Mouse (Mus musculus): ENCODE data around the gene Cask. TPM values are rescaled to one million over a fixed set of nuclear protein-coding genes. Genes with fewer than 3 reads are reported as not detected.

The Cask gene
- polyA plus RNA-seq, 1 experiment from 2014 or later = 22.8 TPM

DNA sequence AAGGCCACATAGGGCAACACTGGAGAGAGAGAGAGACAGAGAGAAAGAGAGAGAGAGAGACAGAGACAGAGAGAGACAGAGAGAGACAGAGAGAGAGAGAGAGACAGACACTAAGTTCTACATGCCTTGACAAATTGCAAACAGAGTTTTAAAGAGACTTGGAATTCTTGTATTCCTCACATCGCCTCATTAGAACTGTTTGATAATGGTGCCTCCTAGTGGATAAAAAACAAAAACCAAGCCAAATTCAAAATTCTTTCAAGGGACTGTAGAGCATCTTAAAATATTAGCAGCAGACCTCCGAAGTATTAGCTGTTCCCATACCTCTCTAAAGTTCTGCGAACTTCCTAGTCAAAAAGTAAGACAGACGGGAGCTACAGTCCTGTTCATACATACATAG is 159.3 kb downstream of the Cask start:
- Histone ChIP-seq H3K4me3 (ENCODE audit: low read length) (no peak overlapping the region), H3K4me2 (replicated peaks; ENCODE audit: low read depth, low read length) (no peak overlapping the region), H3K36me3 (ENCODE audit: control insufficient read depth, insufficient read depth, low read length) (no peaks in the 10 kb centered on the region), H3K4me1 (ENCODE audit: control insufficient read depth, insufficient read depth, low read length) (no peaks in the 10 kb centered on the region), H3K9me3 (ENCODE audit: control insufficient read depth, low read length) (no peaks in the 10 kb centered on the region), H3K27ac (ENCODE audit: low read depth, low read length) (no peak overlapping the region), H3K9ac (ENCODE audit: low read depth, low read length) (no peak overlapping the region), H3K27me3 (ENCODE audit: control insufficient read depth, insufficient read depth, low read length) (no peaks in the 10 kb centered on the region)
- 79% methylated on average over 4 of the region's 4 CpGs for WGBS
- no peak for ATAC-seq (ENCODE audit: low FRiP score, low TSS enrichment)

DNA sequence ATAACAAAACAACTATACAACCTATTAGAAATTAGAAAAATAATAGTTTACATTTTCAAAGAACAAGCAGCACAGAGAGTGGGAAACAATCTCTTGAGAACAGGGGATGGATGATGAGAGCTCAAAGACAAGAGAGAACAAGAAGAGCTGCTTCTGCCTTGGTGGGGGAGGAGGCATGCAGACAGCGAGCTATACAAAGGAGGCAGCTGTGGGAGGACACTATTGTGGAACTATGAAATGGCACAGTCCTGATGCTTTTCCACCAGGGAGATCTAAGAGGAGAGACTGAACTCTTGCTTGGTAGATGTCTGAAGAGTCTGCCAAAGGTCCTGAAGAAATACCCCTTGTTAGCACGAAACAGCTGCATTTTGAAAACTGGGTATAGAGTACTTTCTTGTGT is 162.8 kb downstream of the Cask start:
- ATAC-seq (ENCODE audit: low FRiP score, low TSS enrichment) = no peak
- Histone ChIP-seq H3K36me3 (ENCODE audit: control insufficient read depth, insufficient read depth, low read length) (no peaks in the 10 kb centered on the region), H3K27me3 (ENCODE audit: control insufficient read depth, insufficient read depth, low read length) (no peaks in the 10 kb centered on the region), H3K4me2 (replicated peaks; ENCODE audit: low read depth, low read length) (no peak overlapping the region), H3K4me1 (ENCODE audit: control insufficient read depth, insufficient read depth, low read length) (no peaks in the 10 kb centered on the region), H3K27ac (ENCODE audit: low read depth, low read length) (no peak overlapping the region), H3K4me3 (ENCODE audit: low read length) (no peak overlapping the region), H3K9ac (ENCODE audit: low read depth, low read length) (no peak overlapping the region), H3K9me3 (ENCODE audit: control insufficient read depth, low read length) (no peaks in the 10 kb centered on the region)
- 76% methylated on average over 2 of the region's 2 CpGs for WGBS

DNA sequence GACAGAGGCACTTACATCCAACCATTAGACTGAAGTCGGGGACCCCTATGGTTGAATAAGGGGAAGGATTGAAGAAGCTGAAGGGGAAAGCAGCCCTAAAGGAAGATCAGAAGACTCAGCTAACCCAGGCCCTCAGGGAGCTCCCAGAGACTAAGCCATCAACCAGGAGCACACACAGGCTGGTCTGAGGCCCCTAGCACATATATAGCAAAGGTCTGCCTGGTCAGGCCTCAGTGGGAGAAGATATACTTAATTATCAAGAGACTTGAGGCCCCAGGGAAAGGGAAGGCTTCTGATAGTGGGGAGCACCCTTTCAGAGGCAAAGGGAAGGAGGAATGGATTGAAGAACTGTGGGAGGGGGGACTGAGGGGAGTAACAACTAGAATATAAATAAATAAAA is 164.6 kb downstream of the Cask start:
- WGBS = 85% methylated on average over 1 of the region's 1 CpGs
- H3K4me2 ChIP-seq (replicated peaks; ENCODE audit: low read depth, low read length) = no peak overlapping the region
- H3K4me3 ChIP-seq (ENCODE audit: low read length) = no peak overlapping the region
- H3K9me3 ChIP-seq (ENCODE audit: control insufficient read depth, low read length) = no peaks in the 10 kb centered on the region
- H3K4me1 ChIP-seq (ENCODE audit: control insufficient read depth, insufficient read depth, low read length) = no peaks in the 10 kb centered on the region
- no peak for ATAC-seq (ENCODE audit: low FRiP score, low TSS enrichment)
- no peak overlapping the region for H3K9ac ChIP-seq (ENCODE audit: low read depth, low read length)
- H3K27me3 ChIP-seq (ENCODE audit: control insufficient read depth, insufficient read depth, low read length) = no peaks in the 10 kb centered on the region
- H3K36me3 ChIP-seq (ENCODE audit: control insufficient read depth, insufficient read depth, low read length) = no peaks in the 10 kb centered on the region
- H3K27ac ChIP-seq (ENCODE audit: low read depth, low read length) = no peak overlapping the region

DNA sequence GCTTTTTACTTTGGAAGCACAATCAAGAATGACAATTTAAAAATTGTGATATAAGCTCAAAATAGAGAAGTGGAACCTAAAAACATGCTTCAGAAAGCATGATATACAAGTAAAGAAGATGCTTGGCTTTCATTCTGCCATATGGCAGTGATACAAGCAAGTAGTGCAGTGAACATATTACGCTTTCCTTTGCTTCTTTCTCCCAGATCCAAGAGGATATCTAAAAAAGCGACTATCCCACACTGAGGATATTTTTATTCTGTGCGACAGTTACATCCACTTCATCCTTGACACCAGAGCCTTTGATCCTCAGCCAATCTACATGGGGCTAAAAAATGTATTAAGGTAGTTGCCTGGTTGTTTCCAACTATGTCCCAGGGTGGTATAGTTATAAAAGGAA is 169.4 kb downstream of the Cask start:
- H3K27ac ChIP-seq (ENCODE audit: low read depth, low read length) = no peak overlapping the region
- H3K9me3 ChIP-seq (ENCODE audit: control insufficient read depth, low read length) = no peaks in the 10 kb centered on the region
- 81% methylated on average over 3 of the region's 3 CpGs for WGBS
- no peak for ATAC-seq (ENCODE audit: low FRiP score, low TSS enrichment)
- H3K27me3 ChIP-seq (ENCODE audit: control insufficient read depth, insufficient read depth, low read length) = no peaks in the 10 kb centered on the region
- no peak overlapping the region for H3K4me2 ChIP-seq (replicated peaks; ENCODE audit: low read depth, low read length)
- H3K36me3 ChIP-seq (ENCODE audit: control insufficient read depth, insufficient read depth, low read length) = no peaks in the 10 kb centered on the region
- no peak overlapping the region for H3K9ac ChIP-seq (ENCODE audit: low read depth, low read length)
- no peaks in the 10 kb centered on the region for H3K4me1 ChIP-seq (ENCODE audit: control insufficient read depth, insufficient read depth, low read length)
- H3K4me3 ChIP-seq (ENCODE audit: low read length) = no peak overlapping the region

DNA sequence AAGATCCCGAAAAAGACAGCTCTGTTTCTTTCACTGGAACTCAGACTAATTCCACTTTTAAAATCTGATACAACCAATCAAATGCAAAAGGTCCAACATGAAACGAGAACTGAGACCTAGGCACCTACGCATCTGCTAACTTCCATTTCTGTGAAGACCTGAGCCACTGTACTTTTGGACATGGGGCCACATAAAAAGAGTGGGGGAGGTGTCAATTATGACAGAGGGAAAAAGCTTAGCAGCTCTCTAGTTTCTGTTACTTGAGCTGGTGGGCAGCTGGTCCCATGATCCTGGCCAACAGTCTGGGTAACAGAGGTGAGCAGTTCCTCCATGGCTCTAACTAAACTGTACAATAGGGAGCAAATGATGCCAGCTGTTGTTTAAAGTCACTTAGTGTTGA is 178.2 kb downstream of the Cask start:
- no peak overlapping the region for H3K4me3 ChIP-seq (ENCODE audit: low read length)
- no peak for ATAC-seq (ENCODE audit: low FRiP score, low TSS enrichment)
- WGBS = 91% methylated on average over 3 of the region's 3 CpGs

DNA sequence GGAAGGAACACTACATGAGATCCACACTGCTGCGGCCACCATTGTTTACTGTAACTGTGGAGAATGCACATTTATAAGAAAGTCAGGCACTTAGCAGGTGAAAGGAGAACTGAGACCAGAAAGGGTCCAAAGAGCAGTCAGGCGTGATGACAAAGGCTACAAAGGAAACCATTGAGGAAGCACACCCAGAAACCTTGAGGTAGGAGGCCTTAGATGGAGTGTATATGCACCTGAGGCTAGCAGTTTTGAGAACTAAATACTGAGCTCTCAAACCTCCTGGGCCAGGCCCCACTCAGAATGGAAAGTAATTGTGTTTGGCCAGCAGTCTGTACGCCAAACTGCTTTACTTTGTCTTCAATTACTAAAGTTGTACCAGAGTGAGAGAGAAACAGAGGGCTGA is 180.8 kb downstream of the Cask start:
- no peak for ATAC-seq (ENCODE audit: low FRiP score, low TSS enrichment)
- Histone ChIP-seq H3K27ac (ENCODE audit: low read depth, low read length) (no peak overlapping the region), H3K9me3 (ENCODE audit: control insufficient read depth, low read length) (no peaks in the 10 kb centered on the region), H3K9ac (ENCODE audit: low read depth, low read length) (no peak overlapping the region), H3K27me3 (ENCODE audit: control insufficient read depth, insufficient read depth, low read length) (no peaks in the 10 kb centered on the region), H3K4me3 (ENCODE audit: low read length) (no peak overlapping the region), H3K4me2 (replicated peaks; ENCODE audit: low read depth, low read length) (no peak overlapping the region), H3K4me1 (ENCODE audit: control insufficient read depth, insufficient read depth, low read length) (no peaks in the 10 kb centered on the region), H3K36me3 (ENCODE audit: control insufficient read depth, insufficient read depth, low read length) (no peaks in the 10 kb centered on the region)
- 80% methylated on average over 3 of the region's 3 CpGs for WGBS

More for the DNA sequence above, 178.2 kb downstream of the Cask start:
- H3K4me1 ChIP-seq (ENCODE audit: control insufficient read depth, insufficient read depth, low read length) = no peaks in the 10 kb centered on the region
- H3K27me3 ChIP-seq (ENCODE audit: control insufficient read depth, insufficient read depth, low read length) = no peaks in the 10 kb centered on the region
- no peak overlapping the region for H3K27ac ChIP-seq (ENCODE audit: low read depth, low read length)
- H3K36me3 ChIP-seq (ENCODE audit: control insufficient read depth, insufficient read depth, low read length) = no peaks in the 10 kb centered on the region
- H3K9me3 ChIP-seq (ENCODE audit: control insufficient read depth, low read length) = no peaks in the 10 kb centered on the region
- no peak overlapping the region for H3K9ac ChIP-seq (ENCODE audit: low read depth, low read length)
- no peak overlapping the region for H3K4me2 ChIP-seq (replicated peaks; ENCODE audit: low read depth, low read length)

DNA sequence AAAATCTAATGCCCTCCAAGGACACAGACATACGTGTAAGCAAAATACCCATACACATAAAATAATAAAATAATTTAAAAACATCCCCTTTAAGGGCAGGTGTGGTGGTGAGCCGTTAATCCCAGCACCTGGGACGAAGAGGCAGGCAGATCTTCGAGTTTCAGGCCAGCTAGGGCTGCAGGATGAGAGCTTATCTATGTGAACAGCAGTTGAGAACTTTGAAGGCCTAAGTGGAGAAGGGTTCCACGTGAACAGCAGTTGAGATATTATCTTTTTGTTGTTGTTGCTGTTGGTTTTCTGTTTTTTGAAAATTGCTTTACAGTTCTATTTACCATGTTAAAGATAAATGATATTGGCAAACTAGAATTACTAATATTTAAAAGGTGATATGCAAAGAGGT is 182.3 kb downstream of the Cask start:
- Histone ChIP-seq H3K9me3 (ENCODE audit: control insufficient read depth, low read length) (no peaks in the 10 kb centered on the region), H3K4me1 (ENCODE audit: control insufficient read depth, insufficient read depth, low read length) (no peaks in the 10 kb centered on the region), H3K36me3 (ENCODE audit: control insufficient read depth, insufficient read depth, low read length) (no peaks in the 10 kb centered on the region), H3K4me3 (ENCODE audit: low read length) (no peak overlapping the region), H3K9ac (ENCODE audit: low read depth, low read length) (no peak overlapping the region), H3K27ac (ENCODE audit: low read depth, low read length) (no peak overlapping the region), H3K4me2 (replicated peaks; ENCODE audit: low read depth, low read length) (no peak overlapping the region), H3K27me3 (ENCODE audit: control insufficient read depth, insufficient read depth, low read length) (no peaks in the 10 kb centered on the region)
- 80% methylated on average over 5 of the region's 5 CpGs for WGBS
- no peak for ATAC-seq (ENCODE audit: low FRiP score, low TSS enrichment)

DNA sequence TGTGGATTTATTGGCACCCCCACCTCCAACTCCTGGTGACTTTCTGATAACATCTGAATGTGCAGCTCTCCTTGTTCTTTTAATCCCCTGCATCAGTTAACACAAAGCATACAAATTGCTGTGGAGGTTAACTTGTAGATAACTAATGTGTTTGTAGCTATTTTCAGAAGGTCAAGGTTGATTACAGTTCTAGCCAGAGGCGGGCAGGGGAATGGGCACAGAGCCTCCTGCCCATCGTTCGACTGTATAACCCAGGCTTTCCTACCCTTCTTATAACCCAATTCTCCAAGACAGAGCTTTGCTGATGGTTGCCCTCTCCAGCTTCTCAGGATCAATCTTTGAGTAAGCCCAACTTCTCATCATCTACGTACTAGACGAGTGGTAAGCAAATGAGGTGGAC is 190.1 kb downstream of the Cask start, which contains the start of gene Gpr82:
Gene Gpr82, plus strand, starts transcription at position 301 of the 400 bp plus-strand sequence.
- no peak for ATAC-seq (ENCODE audit: low FRiP score, low TSS enrichment)
- no peak within 1 kb of the TSS for H3K4me2 ChIP-seq (replicated peaks; ENCODE audit: low read depth, low read length)
- H3K4me3 ChIP-seq (ENCODE audit: low read length) = no peak within 1 kb of the TSS
- 92% methylated on average over 5 of the region's 5 CpGs for WGBS
- no peaks in the 10 kb centered on the region for H3K9me3 ChIP-seq (ENCODE audit: control insufficient read depth, low read length)
- no peaks in the 10 kb centered on the region for H3K36me3 ChIP-seq (ENCODE audit: control insufficient read depth, insufficient read depth, low read length)
- H3K27ac ChIP-seq (ENCODE audit: low read depth, low read length) = no peak within 1 kb of the TSS
- no peaks in the 10 kb centered on the region for H3K4me1 ChIP-seq (ENCODE audit: control insufficient read depth, insufficient read depth, low read length)
- H3K9ac ChIP-seq (ENCODE audit: low read depth, low read length) = no peak within 1 kb of the TSS
- H3K27me3 ChIP-seq (ENCODE audit: control insufficient read depth, insufficient read depth, low read length) = no peaks in the 10 kb centered on the region; the same call in 1 of the 2 replicates

DNA sequence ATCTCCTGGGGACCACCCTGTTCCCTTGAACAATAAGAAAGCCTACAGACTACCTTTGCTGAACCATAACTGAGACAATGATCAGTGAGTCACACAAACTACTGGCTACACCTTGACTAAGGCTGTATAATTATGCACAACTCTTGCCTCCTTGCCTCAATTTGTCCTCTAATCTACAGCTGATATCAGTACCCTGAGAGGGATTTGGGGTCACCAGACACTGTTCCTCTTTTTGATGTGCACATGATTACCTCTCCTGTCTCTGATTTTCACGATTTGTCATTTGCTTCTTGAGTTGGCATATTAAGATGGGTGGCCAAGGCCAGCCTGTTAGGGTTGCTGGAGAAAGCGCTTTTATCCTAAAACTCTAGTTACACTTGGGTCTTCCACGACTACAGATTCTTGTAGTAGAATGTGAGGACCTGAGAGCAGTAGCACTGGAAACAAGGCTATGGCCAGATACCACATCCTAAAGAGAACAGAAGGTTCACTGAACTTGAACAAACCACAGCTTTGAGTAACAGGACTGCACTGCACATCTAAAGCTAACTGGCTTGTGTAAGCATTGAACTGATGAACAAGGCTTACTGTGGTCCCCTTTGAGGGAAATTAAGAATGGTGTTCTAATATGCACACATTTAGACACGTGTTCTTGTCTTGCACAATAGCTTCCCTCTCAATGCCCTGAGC is 191.8 kb downstream of the Cask start:
- H3K27me3 ChIP-seq (ENCODE audit: control insufficient read depth, insufficient read depth, low read length) = no peaks in the 10 kb centered on the region; the same call in 1 of the 2 replicates
- no peak overlapping the region for H3K9ac ChIP-seq (ENCODE audit: low read depth, low read length)
- no peak overlapping the region for H3K4me2 ChIP-seq (replicated peaks; ENCODE audit: low read depth, low read length)
- no peak overlapping the region for H3K4me3 ChIP-seq (ENCODE audit: low read length)
- 72% methylated on average over 4 of the region's 4 CpGs for WGBS
- no peak overlapping the region for H3K27ac ChIP-seq (ENCODE audit: low read depth, low read length)
- no peaks in the 10 kb centered on the region for H3K36me3 ChIP-seq (ENCODE audit: control insufficient read depth, insufficient read depth, low read length)
- ATAC-seq (ENCODE audit: low FRiP score, low TSS enrichment) = no peak
- H3K4me1 ChIP-seq (ENCODE audit: control insufficient read depth, insufficient read depth, low read length) = no peaks in the 10 kb centered on the region
- H3K9me3 ChIP-seq (ENCODE audit: control insufficient read depth, low read length) = no peaks in the 10 kb centered on the region

Measured in kidney, embryonic 14.5 days (tissue).